Mouse (Mus musculus) hindbrain, embryonic 14.5 days (tissue): Measurements from ENCODE around the gene Pmpcb. TPM values are rescaled to one million over a fixed set of nuclear protein-coding genes. Genes with fewer than 3 reads are reported as not detected.
"Not testable (repeated sequence)": the region's sequence is repeated elsewhere in the genome, so short reads cannot be mapped to it uniquely, and the experiment has no call there.

Experiments
- ATAC-seq: fragments of 200-750 bp; cut with Nextera tagmentation; 2 replicates; pipeline ENCODE4 v1.8.0; 2017; ENCODE audit warnings: moderate number of reproducible peaks, mild to moderate bottlenecking, moderate TSS enrichment, moderate library complexity; ENCODE audit not compliant: low FRiP score
- DNase-seq: peaks from one replicate; pipeline ENCODE4 v3.0.0-alpha.2; 2015; ENCODE audit warnings: low spot score
- H3K27ac ChIP-seq: fragments of 300-500 bp; sonication (generic); 2 replicates; pipeline ENCODE4 v1.5.1; 2014; ENCODE audit warnings: mild to moderate bottlenecking, moderate library complexity
- H3K27me3 ChIP-seq: fragments of 300-500 bp; sonication (generic); 2 replicates; pipeline ENCODE4 v1.6.1; 2014; ENCODE audit warnings: mild to moderate bottlenecking, low read length, mixed read lengths; ENCODE audit not compliant: control insufficient read depth, insufficient read depth
- H3K36me3 ChIP-seq: fragments of 300-500 bp; sonication (generic); replicated peaks from 2 replicates; pipeline ENCODE4 v1.6.1; 2014; ENCODE audit not compliant: control insufficient read depth, insufficient read depth
- H3K4me1 ChIP-seq: fragments of 300-500 bp; sonication (generic); replicated peaks from 2 replicates; pipeline ENCODE4 v1.6.1; 2014; ENCODE audit warnings: antibody characterized with exemption, low read length, mixed read lengths; ENCODE audit not compliant: control insufficient read depth, insufficient read depth
- H3K4me2 ChIP-seq: fragments of 300-500 bp; sonication (generic); replicated peaks from 2 replicates; pipeline ENCODE4 v1.6.1; 2014; ENCODE audit warnings: mild to moderate bottlenecking, moderate library complexity
- H3K4me3 ChIP-seq: fragments of 300-500 bp; sonication (generic); replicated peaks from 2 replicates; pipeline ENCODE4 v1.5.1; 2014; ENCODE audit warnings: mild to moderate bottlenecking, low read length
- H3K9ac ChIP-seq: fragments of 300-500 bp; sonication (generic); 2 replicates; pipeline ENCODE4 v1.6.1; 2014
- H3K9me3 ChIP-seq: fragments of 300-500 bp; sonication (generic); 2 replicates; pipeline ENCODE4 v1.6.1; 2016; ENCODE audit warnings: low read length; ENCODE audit not compliant: control insufficient read depth
- WGBS: fragments of 180-500 bp; shearing (Covaris S2); extraction: QIAGEN DNeasy Blood & Tissue Kit; methylation state at CpG from one replicate; pipeline ENCODE4 v1.1.7; 2014; 5-methylcytosine and 5-hydroxymethylcytosine counted together
- polyA plus RNA-seq: library from polyadenylated mRNA; unstranded; fragments of >200 nt; fragmentation: Nextera tagmentation; extraction: Ambion mirVana; gene quantifications from 2 replicates; pipeline ENCODE4 v1.2.1, GENCODE M21; 2014

Pmpcb gene
- polyA plus RNA-seq, result 74.8 and 82.5 TPM in 2 replicates

GRCm38 (mm10) chr5:21736956-21737585 is at the start of gene Pmpcb:
TSS of gene Pmpcb (plus strand) at chr5:21737141.
- Histone ChIP-seq H3K27me3 (no peaks in the 10 kb centered on the region), H3K4me1 (peaks cover 20% of the 10 kb centered on the region), H3K9me3 (no peaks in the 10 kb centered on the region), H3K27ac (peak within 1 kb of the TSS; percentile 83), H3K9ac (peak within 1 kb of the TSS; percentile 76), H3K4me3 (peak within 1 kb of the TSS; percentile 60), H3K4me2 (peak within 1 kb of the TSS; percentile 83), H3K36me3 (peaks cover 35% of the 10 kb centered on the region)
- ATAC-seq, result peak; percentile 86
- WGBS, result under 1% methylated on average over 42 of the region's 42 CpGs
- DNase-seq, result peak; percentile 95

GRCm38 (mm10) chr5:21692230-21692629 is 44.7 kb upstream of the Pmpcb start:
- 98% methylated on average over 5 of the region's 5 CpGs for WGBS
- H3K9me3 ChIP-seq, result no peaks in the 10 kb centered on the region; the same call in 1 of the 2 replicates

GRCm38 (mm10) chr5:21693372-21693870 is 43.5 kb upstream of the Pmpcb start:
- Histone ChIP-seq H3K4me1 (no peaks in the 10 kb centered on the region), H3K27me3 (no peaks in the 10 kb centered on the region), H3K9ac (no peak overlapping the region), H3K4me3 (no peak overlapping the region), H3K27ac (no peak overlapping the region), H3K36me3 (no peaks in the 10 kb centered on the region; the same call in 1 of the 2 replicates), H3K4me2 (no peak overlapping the region), H3K9me3 (no peaks in the 10 kb centered on the region; the same call in 1 of the 2 replicates)
- 87% methylated on average over 3 of the region's 3 CpGs for WGBS
- ATAC-seq (no peak), DNase-seq (no peak)

More at GRCm38 (mm10) chr5:21692230-21692629, 44.7 kb upstream of the Pmpcb start:
- Histone ChIP-seq H3K4me1 (no peaks in the 10 kb centered on the region), H3K4me3 (no peak overlapping the region), H3K27me3 (no peaks in the 10 kb centered on the region), H3K4me2 (no peak overlapping the region), H3K36me3 (no peaks in the 10 kb centered on the region; the same call in 1 of the 2 replicates), H3K27ac (no peak overlapping the region), H3K9ac (no peak overlapping the region)
- ATAC-seq, result no peak
- DNase-seq, result no peak

GRCm38 (mm10) chr5:21694854-21695490 is 42.0 kb upstream of the Pmpcb start:
- H3K27me3 ChIP-seq, result no peaks in the 10 kb centered on the region
- WGBS, result 93% methylated on average over 3 of the region's 3 CpGs
- ATAC-seq (no peak), DNase-seq (no peak)
- no peaks in the 10 kb centered on the region for H3K4me1 ChIP-seq
- no peak overlapping the region for H3K27ac ChIP-seq
- H3K36me3 ChIP-seq, result no peaks in the 10 kb centered on the region
- H3K4me3 ChIP-seq, result no peak overlapping the region
- H3K4me2 ChIP-seq, result no peak overlapping the region
- H3K9ac ChIP-seq, result no peak overlapping the region
- H3K9me3 ChIP-seq, result no peaks in the 10 kb centered on the region

GRCm38 (mm10) chr5:21699555-21699954 is 37.4 kb upstream of the Pmpcb start:
- not testable (repeated sequence) for H3K27me3 ChIP-seq, H3K4me3 ChIP-seq, ATAC-seq, H3K36me3 ChIP-seq, H3K9me3 ChIP-seq, H3K9ac ChIP-seq, H3K27ac ChIP-seq, H3K4me1 ChIP-seq, DNase-seq
- peak overlapping the region; percentile 27; the same call in 1 of the 2 replicates for H3K4me2 ChIP-seq
- 87% methylated on average over 3 of the region's 3 CpGs for WGBS

- no peaks in the 10 kb centered on the region for H3K9me3 ChIP-seq
- no peak for ATAC-seq
- H3K36me3 ChIP-seq, result no peaks in the 10 kb centered on the region
- WGBS, result 13% methylated on average over 10 of the region's 10 CpGs
- peaks cover 5% of the 10 kb centered on the region; the same call in 1 of the 2 replicates for H3K4me1 ChIP-seq
- peak overlapping the region; percentile 98; the same call in 1 of the 2 replicates for H3K27ac ChIP-seq
- peak overlapping the region; percentile 85 for H3K9ac ChIP-seq
- no peak for DNase-seq
- peak overlapping the region; percentile 68 for H3K4me3 ChIP-seq
- peak overlapping the region; percentile 62 for H3K4me2 ChIP-seq
- no peaks in the 10 kb centered on the region for H3K27me3 ChIP-seq
Measured at GRCm38 (mm10) chr5:21700272-21700821, 36.6 kb upstream of the Pmpcb start.

- peak overlapping the region; percentile 62 for H3K4me2 ChIP-seq
- H3K27me3 ChIP-seq, result no peaks in the 10 kb centered on the region
- no peaks in the 10 kb centered on the region for H3K9me3 ChIP-seq
- WGBS, result under 1% methylated on average over 22 of the region's 22 CpGs
- peak overlapping the region; percentile 68 for H3K4me3 ChIP-seq
- DNase-seq (peak; percentile 27), ATAC-seq (peak; percentile 79)
- H3K36me3 ChIP-seq, result no peaks in the 10 kb centered on the region
- H3K9ac ChIP-seq, result peak overlapping the region; percentile 85
- H3K27ac ChIP-seq, result peak overlapping the region; percentile 98
- H3K4me1 ChIP-seq, result peaks cover 5% of the 10 kb centered on the region; the same call in 1 of the 2 replicates
Measured at GRCm38 (mm10) chr5:21700934-21701333, 36.0 kb upstream of the Pmpcb start.

- WGBS, result under 1% methylated on average over 56 of the region's 59 CpGs
- peak within 1 kb of the TSS; percentile 85 for H3K9ac ChIP-seq
- H3K9me3 ChIP-seq, result no peaks in the 10 kb centered on the region
- no peaks in the 10 kb centered on the region for H3K36me3 ChIP-seq
- no peaks in the 10 kb centered on the region for H3K27me3 ChIP-seq
- peak within 1 kb of the TSS; percentile 98 for H3K27ac ChIP-seq
- peak; percentile 98 for DNase-seq
- peak within 1 kb of the TSS; percentile 68 for H3K4me3 ChIP-seq
- peak; percentile 99 for ATAC-seq
- peaks cover 5% of the 10 kb centered on the region; the same call in 1 of the 2 replicates for H3K4me1 ChIP-seq
- peak within 1 kb of the TSS; percentile 62 for H3K4me2 ChIP-seq
Measured at GRCm38 (mm10) chr5:21701351-21702008, 35.5 kb upstream of the Pmpcb start, which contains the start of gene Napepld. TSS of gene Napepld (minus strand) at chr5:21701396.
